Mouse (Mus musculus) embryonic facial prominence, embryonic 10.5 days (tissue): ENCODE results near the gene Irs3. TPM values are rescaled to one million over a fixed set of nuclear protein-coding genes. Genes with fewer than 3 reads are reported as not detected.
A peak's percentile ranks its signal among the peaks of the same experiment; 100 is the strongest.

Source experiments
- DNase-seq: peaks from one replicate; pipeline ENCODE4 v3.0.0-alpha.2; 2017; ENCODE audit warnings: low spot score
- H3K27ac ChIP-seq: fragments of 300-500 bp; sonication (generic); replicated peaks from 2 replicates; pipeline ENCODE4 v1.5.1; 2016; ENCODE audit warnings: mild to moderate bottlenecking
- H3K27me3 ChIP-seq: fragments of 300-500 bp; sonication (generic); replicated peaks from 2 replicates; pipeline ENCODE4 v1.6.1; 2016; ENCODE audit warnings: low read depth, mild to moderate bottlenecking; ENCODE audit not compliant: poor library complexity, severe bottlenecking
- H3K36me3 ChIP-seq: fragments of 300-500 bp; sonication (generic); replicated peaks from 2 replicates; pipeline ENCODE4 v1.6.1; 2016; ENCODE audit warnings: mild to moderate bottlenecking, moderate library complexity
- H3K4me1 ChIP-seq: fragments of 300-500 bp; sonication (generic); 2 replicates; pipeline ENCODE4 v1.6.1; 2016
- H3K4me3 ChIP-seq: fragments of 300-500 bp; sonication (generic); 2 replicates; pipeline ENCODE4 v1.5.1; 2016; ENCODE audit warnings: mild to moderate bottlenecking, moderate library complexity
- H3K9me3 ChIP-seq: fragments of 300-500 bp; sonication (generic); 2 replicates; pipeline ENCODE4 v1.6.1; 2016; ENCODE audit warnings: mild to moderate bottlenecking
- WGBS: fragments of 180-500 bp; shearing (Covaris S2); methylation state at CpG from one replicate; pipeline ENCODE4 v1.1.7; 2016; 5-methylcytosine and 5-hydroxymethylcytosine counted together
- polyA plus RNA-seq: library from polyadenylated mRNA; unstranded; fragments of >200 nt; fragmentation: Nextera tagmentation; extraction: Ambion mirVana; gene quantifications from 2 replicates; pipeline ENCODE4 v1.2.1, GENCODE M21; 2016

Irs3 gene
- polyA plus RNA-seq, 1 experiment from 2014 or later = 0.16 TPM

DNA sequence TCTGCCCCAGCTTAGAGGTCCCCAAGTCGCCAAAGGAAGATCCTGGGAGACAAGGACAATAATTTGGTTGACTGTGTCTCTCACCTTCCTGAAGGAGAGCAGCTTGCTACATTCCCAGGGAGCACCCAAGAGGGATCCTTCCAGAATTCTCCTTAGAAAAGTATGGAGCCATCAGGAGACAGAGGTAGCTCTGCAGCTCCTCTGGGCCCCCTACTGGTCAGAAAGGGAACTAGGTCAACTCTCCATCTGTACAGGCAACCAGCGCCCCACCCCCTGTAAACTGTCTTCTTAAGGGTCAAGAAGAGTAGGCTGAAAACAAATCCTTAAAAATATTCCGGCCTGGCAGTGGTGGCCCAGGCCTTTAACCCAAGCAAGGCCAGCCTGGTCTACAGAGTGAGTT, 7.0 kb upstream of the Irs3 start:
- Histone ChIP-seq H3K9me3 (no peaks in the 10 kb centered on the region), H3K36me3 (peaks cover 43% of the 10 kb centered on the region), H3K4me1 (peaks cover 42% of the 10 kb centered on the region), H3K4me3 (no peak overlapping the region), H3K27me3 (no peaks in the 10 kb centered on the region), H3K27ac (no peak overlapping the region)
- WGBS = 17% methylated on average over 3 of the region's 3 CpGs
- peak; percentile 76 for DNase-seq

DNA sequence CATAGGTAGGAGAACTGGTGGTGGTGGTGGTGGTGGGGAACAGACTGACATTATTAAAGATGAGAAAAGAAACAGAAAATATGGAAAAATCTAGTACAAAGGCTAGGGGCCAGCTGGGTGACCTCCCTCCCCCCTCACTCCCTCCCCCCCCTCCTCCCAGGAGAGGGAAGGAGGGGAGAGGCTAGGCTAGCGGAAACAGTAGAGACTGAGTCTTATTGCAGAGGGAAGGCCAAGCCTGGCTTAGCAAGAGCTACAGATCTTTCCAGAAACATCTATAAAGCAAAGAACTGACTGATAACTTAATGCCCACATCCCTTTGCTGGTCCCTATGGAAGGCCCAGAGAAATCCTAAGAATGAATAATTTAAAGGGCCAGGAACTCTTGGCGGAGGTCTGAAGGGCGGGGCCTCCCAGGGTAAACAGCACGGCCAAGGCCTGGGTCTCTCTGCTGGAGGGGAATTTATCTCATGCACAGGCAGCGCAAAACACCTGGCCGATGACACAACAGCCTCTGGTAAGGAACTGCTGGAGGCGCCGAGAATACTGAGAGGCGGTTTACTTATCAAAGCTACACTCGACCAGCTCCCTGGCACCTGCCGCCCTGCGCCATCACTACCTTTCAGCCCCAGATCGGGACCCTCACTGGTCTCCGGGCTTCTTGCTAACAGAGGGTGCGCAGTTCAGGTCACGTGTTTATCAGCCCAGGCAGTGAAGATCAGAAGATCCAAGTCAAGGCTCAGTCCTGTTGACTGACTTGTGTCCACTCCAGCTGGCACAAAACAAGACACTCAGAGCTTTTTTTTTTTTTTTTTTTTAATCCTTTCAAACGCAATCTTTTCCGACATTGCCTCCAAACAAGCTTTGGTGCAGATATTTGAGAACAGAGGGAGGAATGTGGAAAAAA, 4.4 kb upstream of the Irs3 start:
- H3K4me1 ChIP-seq = peaks cover 58% of the 10 kb centered on the region
- peaks cover 34% of the 10 kb centered on the region for H3K36me3 ChIP-seq
- H3K4me3 ChIP-seq = peak overlapping the region; percentile 30; the same call in 1 of the 2 replicates
- DNase-seq = peak; percentile 41
- H3K27me3 ChIP-seq = peaks cover 23% of the 10 kb centered on the region
- WGBS = 11% methylated on average over 18 of the region's 18 CpGs
- H3K9me3 ChIP-seq = no peaks in the 10 kb centered on the region
- peak overlapping the region; percentile 57 for H3K27ac ChIP-seq

DNA sequence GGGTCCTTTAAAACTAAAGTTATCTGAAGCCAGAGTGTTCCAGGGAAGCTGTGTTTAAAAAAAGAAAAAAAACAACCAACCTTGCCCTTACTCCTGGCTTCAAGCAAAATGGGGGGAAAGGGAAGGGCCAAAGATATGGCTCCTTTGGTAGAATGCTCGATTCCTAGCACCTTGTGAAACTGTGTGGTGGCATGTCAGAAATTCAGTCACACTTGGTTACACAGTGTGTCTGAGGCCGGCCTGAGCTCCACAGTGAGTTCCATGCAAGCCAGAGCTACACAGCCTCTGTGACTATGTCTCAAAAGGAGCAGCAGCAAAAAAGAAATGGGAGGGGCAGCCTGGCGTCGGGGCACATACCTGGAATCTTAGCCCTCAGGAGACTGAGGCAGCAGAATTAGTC, 3.7 kb upstream of the Irs3 start:
- Histone ChIP-seq H3K27me3 (peaks cover 30% of the 10 kb centered on the region), H3K4me3 (no peak overlapping the region), H3K9me3 (no peaks in the 10 kb centered on the region), H3K36me3 (peaks cover 28% of the 10 kb centered on the region), H3K4me1 (peaks cover 62% of the 10 kb centered on the region), H3K27ac (peak overlapping the region; percentile 57; the same call in 1 of the 2 replicates)
- WGBS = 39% methylated on average over 4 of the region's 4 CpGs
- no peak for DNase-seq

DNA sequence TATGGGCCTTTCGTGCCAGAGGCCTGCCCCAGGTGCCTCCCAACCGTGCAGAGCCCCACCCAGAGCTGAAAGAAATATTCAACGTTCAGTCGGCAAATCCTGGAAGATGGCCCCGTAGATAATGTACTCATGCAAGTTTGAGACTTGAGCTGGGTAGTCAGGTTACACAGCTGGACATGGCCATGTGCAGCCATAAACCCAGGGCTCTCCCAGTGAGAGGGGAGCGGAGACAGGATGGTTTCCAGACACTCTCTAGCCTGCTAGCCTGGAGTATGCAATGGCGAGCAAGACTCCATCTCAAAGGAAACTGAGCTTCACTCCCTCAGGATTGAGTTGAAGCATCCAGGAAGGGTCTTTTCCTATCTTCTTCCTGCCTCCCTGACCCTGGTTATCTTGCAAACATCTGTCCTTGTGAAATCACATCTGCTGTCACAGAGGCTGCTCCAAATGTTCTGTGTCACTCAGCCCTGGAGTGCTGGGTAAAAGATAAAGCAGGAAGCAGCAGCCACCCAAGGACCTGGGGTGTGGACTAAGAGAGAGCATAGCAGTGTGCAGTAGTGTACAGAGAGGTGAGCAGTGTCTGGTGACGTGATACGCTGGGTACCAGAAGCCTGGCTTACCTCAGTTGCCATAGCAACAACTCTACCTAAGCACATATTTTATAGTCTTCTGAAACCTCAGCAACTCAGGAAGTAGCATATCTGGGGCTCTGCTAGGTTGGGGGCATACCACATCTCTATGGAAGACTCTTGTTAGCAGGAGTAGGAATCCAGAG, 2.5 kb upstream of the Irs3 start:
- H3K9me3 ChIP-seq = no peaks in the 10 kb centered on the region
- peaks cover 42% of the 10 kb centered on the region for H3K27me3 ChIP-seq
- no peak overlapping the region for H3K27ac ChIP-seq
- peaks cover 66% of the 10 kb centered on the region for H3K4me1 ChIP-seq
- DNase-seq = no peak
- H3K4me3 ChIP-seq = no peak overlapping the region
- H3K36me3 ChIP-seq = peaks cover 19% of the 10 kb centered on the region
- 67% methylated on average over 9 of the region's 9 CpGs for WGBS

DNA sequence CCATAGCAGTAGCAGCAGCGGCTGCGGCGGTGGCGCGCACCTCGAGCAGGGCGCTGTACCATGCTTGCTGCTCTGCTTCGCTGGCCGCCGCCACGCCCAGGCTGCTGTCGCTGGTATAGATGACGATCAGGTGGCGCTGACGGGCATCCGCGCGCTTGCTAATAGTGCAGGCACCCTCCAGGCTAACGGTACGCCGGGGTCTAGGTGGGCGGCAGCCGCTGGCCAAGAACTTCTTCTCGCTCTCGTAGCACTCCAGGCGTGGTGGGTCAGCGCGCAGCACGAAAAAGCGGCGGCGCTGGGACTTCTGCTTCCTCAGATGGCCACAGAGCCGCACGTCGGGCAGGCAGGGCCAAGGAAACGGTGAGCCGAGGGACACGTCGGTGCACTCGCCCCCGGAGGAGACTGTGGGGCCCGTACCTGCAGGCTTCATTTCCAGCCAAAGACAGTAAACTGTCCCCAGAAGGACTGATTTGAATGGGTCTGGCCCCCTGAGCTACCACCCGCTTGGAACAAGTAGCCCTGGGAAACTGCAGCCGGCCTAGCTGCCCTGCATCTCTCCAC, 343 bp downstream of the Irs3 start:
- 2% methylated on average over 44 of the region's 44 CpGs for WGBS
- peak; percentile 54 for DNase-seq
- peak overlapping the region; percentile 54 for H3K4me3 ChIP-seq
- H3K27me3 ChIP-seq = peaks cover 50% of the 10 kb centered on the region
- peak overlapping the region; percentile 48; the same call in 1 of the 2 replicates for H3K27ac ChIP-seq
- peaks cover 32% of the 10 kb centered on the region for H3K36me3 ChIP-seq
- no peaks in the 10 kb centered on the region for H3K9me3 ChIP-seq
- peaks cover 61% of the 10 kb centered on the region for H3K4me1 ChIP-seq

DNA sequence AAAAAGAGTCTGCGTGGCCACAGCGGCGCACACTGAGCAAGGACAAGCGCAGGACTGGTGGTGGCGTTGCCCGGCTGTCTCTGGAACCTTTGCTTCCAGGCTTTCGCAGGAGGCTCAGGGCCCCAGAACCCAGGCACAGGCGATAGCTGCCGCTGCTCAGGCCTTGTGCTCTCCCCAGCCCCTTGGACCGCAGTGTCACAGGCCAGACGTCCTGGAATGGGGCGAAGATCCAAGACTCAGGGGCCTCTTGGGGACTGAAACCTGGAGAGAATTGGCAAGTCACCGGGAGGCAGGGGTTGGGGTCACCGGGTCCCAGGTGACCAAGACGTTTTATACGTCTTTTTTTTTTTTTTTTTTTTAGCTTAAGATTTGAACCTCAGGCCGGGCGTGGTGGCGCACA, 1.0 kb downstream of the Irs3 start:
- H3K27ac ChIP-seq = 0 out of 2 replicates have a peak overlapping the region, but pooled peaks have one; percentile 44
- no peaks in the 10 kb centered on the region for H3K9me3 ChIP-seq
- 38% methylated on average over 19 of the region's 19 CpGs for WGBS
- peaks cover 39% of the 10 kb centered on the region for H3K36me3 ChIP-seq
- peak; percentile 27 for DNase-seq
- H3K27me3 ChIP-seq = peaks cover 50% of the 10 kb centered on the region
- H3K4me3 ChIP-seq = peak overlapping the region; percentile 31
- peaks cover 55% of the 10 kb centered on the region for H3K4me1 ChIP-seq

DNA sequence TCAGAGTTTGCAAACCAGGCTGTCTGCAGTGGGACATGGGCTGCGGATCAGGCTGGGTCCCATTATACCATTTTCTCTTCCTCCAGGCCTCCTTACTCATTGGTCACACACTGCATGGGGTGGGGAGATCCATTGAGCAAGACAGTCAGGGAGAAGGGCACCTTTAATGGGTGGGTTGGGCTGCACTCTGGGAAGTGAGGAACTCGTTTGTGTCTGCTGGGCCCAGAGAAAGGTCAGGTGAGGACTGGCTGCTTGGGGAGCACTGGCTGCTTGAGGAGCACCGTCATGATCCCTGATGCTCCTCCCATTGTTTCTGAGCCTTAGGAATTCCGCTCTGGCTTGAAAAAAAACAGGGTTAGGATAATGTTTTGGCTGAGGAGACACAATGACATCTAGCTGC, 2.6 kb downstream of the Irs3 start:
- H3K27me3 ChIP-seq = peaks cover 50% of the 10 kb centered on the region
- WGBS = 55% methylated on average over 4 of the region's 4 CpGs
- DNase-seq = no peak

DNA sequence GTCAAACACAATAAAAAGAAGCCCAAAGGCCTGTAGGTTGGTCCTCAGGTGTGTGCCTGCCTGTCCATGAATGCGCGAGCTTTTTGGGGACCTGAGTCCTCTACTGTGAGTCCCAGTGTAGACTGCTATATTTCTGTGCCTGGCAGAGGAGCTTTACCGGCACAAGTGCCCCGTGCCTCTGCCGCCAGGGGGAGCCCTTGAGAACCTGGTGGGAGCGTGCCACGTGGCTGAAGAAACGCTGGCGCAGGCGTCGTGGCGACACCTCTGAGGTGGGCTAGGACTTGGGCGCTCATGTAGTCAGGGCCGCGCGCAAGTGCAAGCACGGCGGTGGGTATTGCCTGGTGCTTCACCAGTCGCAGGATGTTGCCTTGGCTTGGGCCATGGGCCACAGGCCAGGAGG, 4.5 kb downstream of the Irs3 start, which contains the start of gene Sap25:
Gene Sap25 (plus strand): TSS at position 281 of the 400 bp plus-strand sequence.
- H3K4me1 ChIP-seq = peaks cover 26% of the 10 kb centered on the region
- H3K9me3 ChIP-seq = no peaks in the 10 kb centered on the region
- no peak within 1 kb of the TSS for H3K4me3 ChIP-seq
- peaks cover 38% of the 10 kb centered on the region for H3K27me3 ChIP-seq
- no peak within 1 kb of the TSS for H3K27ac ChIP-seq
- peaks cover 73% of the 10 kb centered on the region for H3K36me3 ChIP-seq
- WGBS = 90% methylated on average over 19 of the region's 19 CpGs
- DNase-seq = no peak

More for the DNA sequence above, 2.6 kb downstream of the Irs3 start:
- Histone ChIP-seq H3K36me3 (peaks cover 55% of the 10 kb centered on the region), H3K4me1 (peaks cover 39% of the 10 kb centered on the region), H3K4me3 (no peak overlapping the region), H3K9me3 (no peaks in the 10 kb centered on the region), H3K27ac (no peak overlapping the region)

DNA sequence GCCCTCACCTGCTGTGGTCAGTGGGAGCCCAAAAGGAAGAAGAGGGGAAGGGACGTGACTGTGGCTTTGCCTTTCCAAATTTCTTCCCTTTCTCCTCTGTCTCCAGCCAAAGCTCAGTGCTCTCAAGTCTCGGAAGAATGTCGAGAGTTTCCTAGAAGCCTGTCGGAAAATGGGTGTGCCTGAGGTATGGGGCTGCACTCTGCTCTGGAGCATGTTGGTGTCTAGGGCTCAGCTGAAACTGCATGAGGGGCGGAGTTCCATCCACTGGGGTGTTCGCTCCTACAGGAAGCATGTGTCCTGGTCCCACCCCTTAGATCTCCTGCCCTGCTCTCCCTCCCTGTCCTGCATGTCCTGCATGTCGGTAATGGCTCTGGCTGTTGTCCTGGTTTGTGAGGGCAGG, 6.0 kb downstream of the Irs3 start:
- no peaks in the 10 kb centered on the region for H3K9me3 ChIP-seq
- DNase-seq = no peak
- H3K36me3 ChIP-seq = peaks cover 89% of the 10 kb centered on the region
- 81% methylated on average over 7 of the region's 7 CpGs for WGBS
- peaks cover 13% of the 10 kb centered on the region for H3K4me1 ChIP-seq
- H3K27ac ChIP-seq = no peak overlapping the region
- peaks cover 23% of the 10 kb centered on the region for H3K27me3 ChIP-seq
- H3K4me3 ChIP-seq = no peak overlapping the region

DNA sequence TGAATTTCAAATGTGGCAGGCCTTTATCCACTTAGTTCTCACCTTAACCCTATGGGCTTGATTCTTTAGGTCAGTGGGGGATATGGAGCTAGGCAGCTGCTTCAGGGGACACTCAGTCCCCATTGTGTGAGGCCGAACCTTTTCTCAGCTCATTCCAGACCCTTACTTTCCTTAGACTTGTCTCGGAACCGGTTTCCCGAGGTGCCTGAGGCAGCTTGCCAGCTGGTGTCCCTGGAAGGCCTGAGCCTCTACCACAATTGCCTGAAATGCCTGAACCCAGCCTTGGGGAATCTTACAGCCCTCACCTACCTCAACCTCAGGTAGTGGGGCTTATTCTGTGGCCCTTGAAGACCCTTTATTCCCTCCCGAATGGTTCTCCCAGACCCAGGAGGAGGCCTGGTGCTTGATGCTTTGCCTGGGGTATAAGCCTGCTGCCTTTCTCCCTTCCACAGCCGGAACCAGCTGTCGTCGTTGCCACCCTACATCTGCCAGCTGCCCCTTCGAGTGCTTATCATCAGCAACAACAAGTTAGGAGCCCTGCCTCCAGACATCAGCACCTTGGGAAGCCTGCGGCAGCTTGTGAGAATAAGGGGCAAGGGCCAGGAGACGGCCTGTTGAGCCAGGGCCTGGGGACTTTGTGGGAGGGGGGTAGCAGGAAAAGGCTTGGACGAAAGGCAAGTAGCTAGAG, 12.0 kb downstream of the Irs3 start:
- H3K36me3 ChIP-seq = peaks cover 76% of the 10 kb centered on the region
- H3K27me3 ChIP-seq = no peaks in the 10 kb centered on the region
- peak overlapping the region; percentile 8; the same call in 1 of the 2 replicates for H3K4me3 ChIP-seq
- peaks cover 39% of the 10 kb centered on the region for H3K4me1 ChIP-seq
- WGBS = 74% methylated on average over 12 of the region's 12 CpGs
- H3K27ac ChIP-seq = no peak overlapping the region
- no peak for DNase-seq
- no peaks in the 10 kb centered on the region for H3K9me3 ChIP-seq

DNA sequence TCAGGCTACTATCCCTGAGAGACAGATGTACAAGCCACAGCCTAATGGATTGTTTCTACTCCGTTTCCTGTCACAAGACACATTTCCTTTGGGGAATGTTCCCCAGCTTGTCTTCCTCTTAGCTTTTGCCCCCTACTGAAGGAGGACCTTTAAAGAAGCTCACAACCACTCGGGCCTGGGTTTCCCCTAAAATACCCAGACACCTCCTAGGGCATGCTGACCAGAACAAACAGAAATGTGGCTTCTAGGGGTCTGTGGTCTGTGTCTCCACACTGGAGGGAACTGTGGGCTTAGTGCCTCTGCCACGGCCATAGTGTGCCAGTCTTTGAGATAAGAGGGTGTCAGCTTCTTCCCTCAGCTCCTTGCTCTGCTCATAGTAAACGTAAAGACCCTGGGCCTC, 13.9 kb downstream of the Irs3 start:
- 76% methylated on average over 4 of the region's 4 CpGs for WGBS
- H3K4me1 ChIP-seq = peaks cover 49% of the 10 kb centered on the region

DNA sequence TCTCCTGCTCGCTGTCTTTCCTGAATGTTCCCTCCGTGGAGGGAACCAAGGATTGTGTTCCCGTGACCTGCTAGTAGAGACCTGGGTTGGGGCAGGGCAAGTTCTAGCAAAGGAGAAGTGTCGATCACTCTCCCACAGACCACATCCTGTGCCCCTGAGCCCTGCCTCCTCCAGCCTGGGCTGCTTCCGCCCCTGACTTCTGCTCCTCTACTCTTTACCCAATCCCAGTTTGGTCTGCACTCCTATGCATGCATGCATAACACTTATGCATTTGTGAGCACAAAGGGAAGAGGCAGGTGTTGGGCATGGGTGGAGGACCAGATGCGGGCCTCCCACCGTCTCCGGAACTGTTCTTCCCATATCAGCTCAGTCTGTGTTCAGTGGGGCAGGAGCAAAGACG, 14.3 kb downstream of the Irs3 start:
- Histone ChIP-seq H3K9me3 (no peaks in the 10 kb centered on the region), H3K27ac (peak overlapping the region; percentile 93), H3K4me1 (peaks cover 49% of the 10 kb centered on the region), H3K4me3 (peak overlapping the region; percentile 71), H3K27me3 (no peaks in the 10 kb centered on the region), H3K36me3 (peaks cover 52% of the 10 kb centered on the region)
- whole genome bisulfite sequencing = 70% methylated on average over 9 of the region's 9 CpGs
- no peak for DNase-seq

More for the DNA sequence above, 13.9 kb downstream of the Irs3 start:
- Histone ChIP-seq H3K4me3 (peak overlapping the region; percentile 71), H3K36me3 (peaks cover 57% of the 10 kb centered on the region), H3K27ac (peak overlapping the region; percentile 93), H3K27me3 (no peaks in the 10 kb centered on the region), H3K9me3 (no peaks in the 10 kb centered on the region)
- no peak for DNase-seq
